ENCODE assay signal across 21 mouse cellular contexts in the genomic region with DNA sequence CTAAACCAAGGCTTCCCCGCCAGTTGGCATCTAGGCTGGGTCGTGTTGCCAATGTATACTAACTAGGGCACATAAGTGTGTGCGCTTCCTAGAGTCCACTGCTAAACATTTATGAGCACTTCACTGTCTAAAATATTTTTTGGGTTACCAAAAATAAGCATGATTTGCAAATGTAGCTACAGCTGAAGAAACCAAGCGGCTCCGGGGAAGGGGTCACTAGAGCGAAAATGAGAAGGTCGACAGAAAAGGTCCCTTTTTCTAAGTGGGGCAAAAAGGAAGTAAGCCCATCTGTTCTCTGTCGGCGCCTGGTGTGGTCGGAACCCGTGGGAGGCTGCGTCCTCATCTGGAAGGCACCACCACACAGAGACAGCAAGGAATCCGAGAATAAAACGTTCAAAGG.
DNase-seq lines count a peak whose midpoint lies in the region; ATAC-seq and TF ChIP-seq lines count a peak whose summit lies in the region.
"Had no signal": no experiment of that assay in that cellular context is flagged by ENCODE, and none has a peak within 500 bp of the region (broad histone marks: within the 10 kb centered on the region; RNA-seq: fewer than 3 reads in every experiment).

No protein-coding gene starts in this region.

- no peak overlapping the region for H3K9ac ChIP-seq in CH12.LX (ENCODE audit: insufficient read depth, low read depth)
- H3K9ac ChIP-seq: embryonic facial prominence, embryonic 15.5 days; heart, embryonic 15.5 days; hindbrain, embryonic 15.5 days had no signal

- dilution Hi-C loops in CH12.LX (cut with MboI; ENCODE audit: extremely low pct_ligation_motif_present, extremely low pct_unique_long_range_greater_than_20kb, low sequenced_read_pairs), result no loop called here

- peak; percentile 35; the same call in 1 of the 2 replicates for TF ChIP-seq EP300 in CH12.LX (IDR thresholded peaks at IDR 0.05; ENCODE audit: low read length)

- no peak overlapping the region for H3K27ac ChIP-seq in left cerebral cortex, adult 2 months
- H3K27ac ChIP-seq in CH12.LX (ENCODE audit: insufficient read depth, low read depth), result no peak overlapping the region
- H3K27ac ChIP-seq: embryonic facial prominence, embryonic 15.5 days; forebrain, embryonic 10.5 days; heart, adult 2 months; heart, embryonic 15.5 days; hindbrain, embryonic 10.5 days; hindbrain, embryonic 15.5 days had no signal

- H3K36me3 ChIP-seq in CH12.LX (replicated peaks in 1 of 2; ENCODE audit: control insufficient read depth in 1 of 2, insufficient read depth in 1 of 2, low read length in 1 of 2), result no peaks in the 10 kb centered on the region
- H3K36me3 ChIP-seq: embryonic facial prominence, embryonic 15.5 days; forebrain, embryonic 10.5 days; heart, embryonic 15.5 days; hindbrain, embryonic 10.5 days; hindbrain, embryonic 15.5 days had no signal

- no peak for TF ChIP-seq RAD21 in CH12.LX (IDR thresholded peaks at IDR 0.05; ENCODE audit: low read depth, low read length)

- H3K9me3 ChIP-seq in CH12.LX (replicated peaks; ENCODE audit: low read length), result peaks cover 25% of the 10 kb centered on the region
- H3K9me3 ChIP-seq: embryonic facial prominence, embryonic 15.5 days; heart, embryonic 15.5 days; hindbrain, embryonic 15.5 days had no signal

- TF ChIP-seq CTCF in left cerebral cortex, adult 2 months (IDR thresholded peaks at IDR 0.05), result no peak
- no peak for TF ChIP-seq CTCF in CH12.LX (conservative IDR thresholded peaks at IDR 0.05 in 1 of 2, IDR thresholded peaks at IDR 0.05 in 1 of 2; ENCODE audit: low read depth in 2 of 2, low read length in 2 of 2)

- DNase-seq in left cerebral cortex, postnatal 25 days (ENCODE audit: low spot score in 2 of 2), result peak; percentile 10 to 42
- DNase-seq in left cerebral cortex, adult 2 months (ENCODE audit: extremely low spot score in 1 of 2, low spot score in 2 of 2), result no peak
- DNase-seq in A20 (ENCODE audit: low read depth, low spot score) (peak; percentile 78), CH12.LX (ENCODE audit: extremely low read depth) (peak; percentile 58)
- peak; percentile 17 for DNase-seq in telencephalon, adult 2 months (ENCODE audit: low read depth, low spot score)
- DNase-seq: adrenal gland, postnatal 10 days; B cell, adult 2 months; cerebellum, adult 9-11 months; gastrocnemius, postnatal 10 days; heart, adult 2 months; heart, postnatal 14 days had no signal

- intact Hi-C loops in left cerebral cortex, postnatal 25 days (cut with DNase I), result loop anchor here (1.0 kb wide), 1 partner anchor 181 kb away; no protein-coding TSS in a partner anchor
- intact Hi-C loops in left cerebral cortex, adult 2 months (cut with DNase I), result loop anchor here (2.0 to 5.0 kb wide), 2 partner anchors 67 to 180 kb away; no protein-coding TSS in a partner anchor

- peak overlapping the region; percentile 4; the same call in 1 of the 2 replicates for H3K4me2 ChIP-seq in CH12.LX (ENCODE audit: insufficient read depth, low read depth, poor library complexity, severe bottlenecking)
- H3K4me2 ChIP-seq: embryonic facial prominence, embryonic 15.5 days; heart, embryonic 11.5 days; heart, embryonic 15.5 days; hindbrain, embryonic 15.5 days had no signal

- no peak overlapping the region for H3K4me3 ChIP-seq in left cerebral cortex, adult 2 months
- H3K4me3 ChIP-seq in CH12.LX (replicated peaks in 1 of 3; ENCODE audit: low read depth in 2 of 3, low read length in 2 of 3, poor library complexity in 1 of 3), result no peak overlapping the region
- H3K4me3 ChIP-seq: embryonic facial prominence, embryonic 15.5 days; erythroblast, embryonic 14.5 days; forebrain, embryonic 10.5 days; heart, adult 2 months; heart, embryonic 15.5 days; hindbrain, embryonic 10.5 days; hindbrain, embryonic 15.5 days had no signal

- TF ChIP-seq POLR2A in CH12.LX (IDR thresholded peaks at IDR 0.05; ENCODE audit: low read depth, low read length), result no peak

- H3K79me2 ChIP-seq in CH12.LX (replicated peaks; ENCODE audit: control insufficient read depth, extremely low read depth, insufficient read depth, poor library complexity, severe bottlenecking), result no peaks in the 10 kb centered on the region

- peaks cover 4 to 23% of the 10 kb centered on the region in 2 experiments for H3K4me1 ChIP-seq in CH12.LX (ENCODE audit: control insufficient read depth in 1 of 2, insufficient read depth in 2 of 2)
- H3K4me1 ChIP-seq: embryonic facial prominence, embryonic 15.5 days; forebrain, embryonic 10.5 days; heart, embryonic 15.5 days; hindbrain, embryonic 10.5 days; hindbrain, embryonic 15.5 days had no signal

- no peak for ATAC-seq in megakaryocyte progenitor cell, adult 5-6 weeks (replicated peaks; ENCODE audit: poor library complexity)
- ATAC-seq: CD4-positive, CD25-positive, alpha-beta regulatory T cell, adult 4 months; forebrain, embryonic 14.5 days had no signal

- H3K27me3 ChIP-seq in CH12.LX (replicated peaks), result no peaks in the 10 kb centered on the region
- H3K27me3 ChIP-seq: embryonic facial prominence, embryonic 15.5 days; heart, embryonic 15.5 days; hindbrain, embryonic 15.5 days had no signal

- in situ Hi-C loops in CH12.LX (cut with MboI; ENCODE audit: low pct_ligation_motif_present, low pct_unique_long_range_greater_than_20kb, low sequenced_read_pairs), result no loop called here

TF ChIP-seq in CH12.LX, 34 proteins besides CTCF, POLR2A, EP300 and RAD21:
- TF ChIP-seq MEF2A (IDR thresholded peaks at IDR 0.05; ENCODE audit: borderline replicate concordance, low read depth, low read length) (peak; percentile 51; the same call in 1 of the 2 replicates), ETS1 (conservative IDR thresholded peaks at IDR 0.05; ENCODE audit: low read depth, low read length) (peak; percentile 40; the same call in 1 of the 2 replicates), TCF12 (IDR thresholded peaks at IDR 0.05; ENCODE audit: low read depth, low read length) (no peak)

Comparison
In these comparisons a context has a peak if more than half of its experiments do, and no peak if none do; other contexts are left out.
1. DNase-seq: peak in left cerebral cortex, postnatal 25 days (2 of 2), A20 (single experiment), CH12.LX (single experiment) and telencephalon, adult 2 months (single experiment); none in left cerebral cortex, adult 2 months (0 of 2).